Mouse (Mus musculus) neural tube, embryonic 15.5 days (tissue): ENCODE measurements around the gene 4930444G20Rik. TPM values are rescaled to one million over a fixed set of nuclear protein-coding genes. Genes with fewer than 3 reads are reported as not detected.

Source experiments
- ATAC-seq: fragments of 200-750 bp; cut with Nextera tagmentation; 2 replicates; pipeline ENCODE4 v1.8.0; 2017; ENCODE audit warnings: mild to moderate bottlenecking, moderate TSS enrichment, moderate library complexity; ENCODE audit not compliant: low FRiP score
- H3K27ac ChIP-seq: fragments of 300-500 bp; sonication (generic); replicated peaks from 2 replicates; pipeline ENCODE4 v1.5.1; 2015; ENCODE audit warnings: mild to moderate bottlenecking, inconsistent platforms
- H3K27me3 ChIP-seq: fragments of 300-500 bp; sonication (generic); replicated peaks from 2 replicates; pipeline ENCODE4 v1.6.1; 2015; ENCODE audit warnings: inconsistent platforms
- H3K36me3 ChIP-seq: fragments of 300-500 bp; sonication (generic); 2 replicates; pipeline ENCODE4 v1.6.1; 2015; ENCODE audit warnings: inconsistent platforms
- H3K4me1 ChIP-seq: fragments of 300-500 bp; sonication (generic); 2 replicates; pipeline ENCODE4 v1.6.1; 2015; ENCODE audit warnings: inconsistent platforms
- H3K4me2 ChIP-seq: fragments of 300-500 bp; sonication (generic); 2 replicates; pipeline ENCODE4 v1.6.1; 2015; ENCODE audit warnings: inconsistent platforms, mild to moderate bottlenecking, moderate library complexity
- H3K4me3 ChIP-seq: fragments of 300-500 bp; sonication (generic); replicated peaks from 2 replicates; pipeline ENCODE4 v1.5.1; 2015; ENCODE audit warnings: mild to moderate bottlenecking, inconsistent platforms
- H3K9ac ChIP-seq: fragments of 300-500 bp; sonication (generic); replicated peaks from 2 replicates; pipeline ENCODE4 v1.6.1; 2015; ENCODE audit warnings: mild to moderate bottlenecking, inconsistent platforms
- H3K9me3 ChIP-seq: fragments of 300-500 bp; sonication (generic); replicated peaks from 2 replicates; pipeline ENCODE4 v1.6.1; 2016; ENCODE audit warnings: inconsistent platforms
- WGBS: fragments of 180-500 bp; shearing (Covaris S2); methylation state at CpG from one replicate; pipeline ENCODE4 v1.1.7; 2015; ENCODE audit warnings: mixed read lengths; 5-methylcytosine and 5-hydroxymethylcytosine counted together
- polyA plus RNA-seq: library from polyadenylated mRNA; unstranded; fragments of >200 nt; fragmentation: Nextera tagmentation; extraction: Ambion mirVana; gene quantifications from 2 replicates; pipeline ENCODE4 v1.2.1, GENCODE M21; 2015

Gene 4930444G20Rik
- polyA plus RNA-seq, 1 experiment from 2014 or later, result not detected

GRCm38 (mm10) chr10:22017469-22018159, 50.3 kb downstream of the 4930444G20Rik start:
- H3K9me3 ChIP-seq, result no peaks in the 10 kb centered on the region
- WGBS, result 72% methylated on average over 16 of the region's 16 CpGs
- H3K4me2 ChIP-seq, result no peak overlapping the region
- no peaks in the 10 kb centered on the region for H3K36me3 ChIP-seq
- no peaks in the 10 kb centered on the region for H3K4me1 ChIP-seq
- no peaks in the 10 kb centered on the region for H3K27me3 ChIP-seq
- ATAC-seq, result no peak
- H3K4me3 ChIP-seq, result no peak overlapping the region
- no peak overlapping the region for H3K27ac ChIP-seq
- H3K9ac ChIP-seq, result no peak overlapping the region

Other genes starting within 250 kb of the 4930444G20Rik start
- gene Sgk1, start 185.9 kb downstream of the 4930444G20Rik start, polyA plus RNA-seq, result 34.0 and 34.9 TPM in 2 replicates
- gene E030030I06Rik, start 81.2 kb upstream of the 4930444G20Rik start, polyA plus RNA-seq, result 1.6 and 3.4 TPM in 2 replicates
- 0.91 and 1.4 TPM in 2 replicates for gene Raet1e, start 90.5 kb upstream of the 4930444G20Rik start, polyA plus RNA-seq
- gene H60b, start 90.5 kb upstream of the 4930444G20Rik start, polyA plus RNA-seq, result 0.23 and 0.46 TPM in 2 replicates